Mouse (Mus musculus) cerebellum, adult 2 months (tissue): Measurements from ENCODE around the gene Gm6034.

Experiments
- CTCF ChIP-seq: fragments of 200-500 bp; IDR thresholded peaks from 2 replicates; pipeline ENCODE4 v1.5.1; 2011; ENCODE audit warnings: low read depth, mild to moderate bottlenecking, control low read depth, low read length, moderate library complexity, borderline replicate concordance; ENCODE audit not compliant: insufficient read depth
- POLR2A ChIP-seq: fragments of 200-500 bp; IDR thresholded peaks from 2 replicates; pipeline ENCODE4 v1.6.1; 2011; ENCODE audit warnings: low read length, control low read depth, borderline replicate concordance; ENCODE audit not compliant: insufficient read depth

DNA sequence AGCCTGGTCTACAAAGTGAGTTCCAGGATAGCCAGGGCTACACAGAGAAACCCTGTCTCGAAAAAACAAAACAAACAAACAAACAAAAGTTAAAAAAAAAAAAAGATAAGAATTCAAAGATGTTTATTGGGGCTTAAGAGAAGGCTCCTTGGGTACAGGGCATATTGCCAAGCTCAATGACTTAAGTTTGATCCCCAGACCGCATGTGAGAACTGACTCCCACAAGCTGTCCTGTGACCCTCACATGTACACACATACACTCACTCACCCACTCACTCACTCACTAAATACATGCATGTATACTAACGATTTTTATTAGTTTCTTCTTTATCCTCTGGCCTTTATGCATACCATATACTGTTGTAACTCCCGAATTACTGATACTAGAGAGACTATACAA is 42.4 kb upstream of the Gm6034 start:
- TF ChIP-seq CTCF (no peak), POLR2A (no peak)
